Mouse (Mus musculus): ENCODE measurements around the gene Gsk3b.
"Not testable (repeated sequence)": the region's sequence is repeated elsewhere in the genome, so short reads cannot be mapped to it uniquely, and the experiment has no call there.

Gsk3b gene

DNA sequence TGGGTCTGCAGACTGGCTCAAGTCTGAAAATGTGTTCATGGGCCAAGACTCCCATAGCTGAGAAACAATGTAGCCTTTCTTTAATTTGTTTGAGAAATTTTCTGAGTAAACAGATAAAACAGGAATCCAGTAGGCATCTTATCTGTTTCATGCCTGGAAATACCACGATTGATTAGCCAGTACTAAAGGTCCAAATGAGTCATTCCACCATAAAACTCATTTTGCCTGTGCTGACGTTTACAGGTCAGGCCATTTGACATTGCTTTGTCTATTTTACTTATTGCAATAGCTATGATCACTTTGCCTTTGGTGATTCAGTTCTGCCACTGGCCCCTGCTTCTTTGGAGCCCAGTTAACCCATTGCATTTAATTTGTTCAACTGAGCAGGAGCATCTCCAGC lies 11.8 kb downstream of the Gsk3b start:
- DNase-seq (ENCODE audit: extremely low spot score, low spot score): no peak

GRCm38 (mm10) chr16:38105453-38105852 lies 16.7 kb downstream of the Gsk3b start:
- no peak for DNase-seq (ENCODE audit: extremely low spot score, low spot score)

GRCm38 (mm10) chr16:38106542-38106941 lies 17.7 kb downstream of the Gsk3b start:
- no peak for DNase-seq (ENCODE audit: extremely low spot score, low spot score)

GRCm38 (mm10) chr16:38110001-38110400 lies 21.2 kb downstream of the Gsk3b start:
- no peak for DNase-seq (ENCODE audit: extremely low spot score, low spot score)

- no peak for DNase-seq (ENCODE audit: extremely low spot score, low spot score)
Observed at GRCm38 (mm10) chr16:38110575-38110974, 21.8 kb downstream of the Gsk3b start.

- DNase-seq (ENCODE audit: extremely low spot score, low spot score): no peak
Observed at GRCm38 (mm10) chr16:38114074-38114473, 25.3 kb downstream of the Gsk3b start.

- not testable (repeated sequence) for DNase-seq (ENCODE audit: extremely low spot score, low spot score)
Observed at GRCm38 (mm10) chr16:38117909-38118308, 29.1 kb downstream of the Gsk3b start.

DNA sequence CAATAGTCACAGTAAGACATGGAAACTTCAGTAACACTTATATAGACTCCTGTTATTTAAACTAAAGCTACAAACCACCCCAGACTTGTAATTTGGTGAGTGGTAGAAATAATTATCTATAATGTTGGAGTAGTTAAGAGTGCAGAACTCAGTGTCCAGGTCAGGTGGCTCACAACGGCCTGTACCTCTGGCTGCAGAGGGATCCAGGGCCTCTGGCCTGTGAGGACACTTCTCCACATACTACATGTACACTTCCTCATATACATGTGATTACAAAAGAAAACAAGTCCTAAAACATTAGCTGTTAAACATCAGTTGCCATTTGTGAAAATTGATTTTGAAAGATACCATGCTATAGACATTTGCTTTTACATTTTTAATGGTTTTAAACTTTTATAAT lies 29.9 kb downstream of the Gsk3b start:
- DNase-seq (ENCODE audit: extremely low spot score, low spot score): no peak

- no peak for DNase-seq (ENCODE audit: extremely low spot score, low spot score)
Observed at GRCm38 (mm10) chr16:38119286-38119685, 30.5 kb downstream of the Gsk3b start.

DNA sequence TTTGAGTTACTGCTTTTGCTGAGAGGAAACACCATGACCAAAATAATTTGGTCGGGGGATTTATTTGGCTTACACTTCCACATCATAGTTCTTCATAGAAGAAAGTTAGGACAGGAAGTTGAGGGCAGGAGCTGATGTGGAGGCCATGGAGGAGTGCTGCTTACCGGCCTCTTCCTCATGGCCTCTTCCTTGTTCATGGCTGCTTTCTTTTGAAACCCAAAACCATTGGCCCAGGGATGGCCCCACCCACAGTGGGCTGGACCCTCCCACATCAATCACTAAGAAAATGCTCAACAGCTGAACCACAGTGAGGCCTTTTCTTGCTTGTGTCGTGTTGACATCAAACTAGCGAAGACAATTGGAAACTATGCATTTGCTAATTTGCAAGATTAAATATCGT lies 40.4 kb downstream of the Gsk3b start:
- DNase-seq (ENCODE audit: extremely low spot score, low spot score): no peak

DNA sequence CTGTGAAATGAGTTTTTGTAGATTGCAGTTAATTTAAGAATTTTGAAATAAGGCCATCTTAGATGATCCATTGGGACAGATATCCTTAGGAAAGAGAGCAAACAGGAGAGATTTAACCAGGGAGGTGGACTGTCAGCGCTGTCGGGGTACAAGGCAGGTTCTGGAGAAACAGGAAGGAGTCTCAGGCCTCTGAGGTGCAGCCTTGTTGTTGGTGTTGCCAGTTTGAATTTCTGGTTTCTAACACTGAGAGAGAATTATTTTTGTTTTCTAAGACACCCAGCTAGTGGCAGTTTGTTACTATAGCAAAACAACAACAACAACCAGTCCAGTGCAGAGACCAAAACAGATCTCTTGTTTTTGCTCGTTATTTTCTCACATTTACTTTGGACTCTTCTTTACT lies 42.2 kb downstream of the Gsk3b start:
- DNase-seq (ENCODE audit: extremely low spot score, low spot score): no peak

- no peak for DNase-seq (ENCODE audit: extremely low spot score, low spot score)
Observed at GRCm38 (mm10) chr16:38131756-38132155, 43.0 kb downstream of the Gsk3b start.

GRCm38 (mm10) chr16:38132210-38132609 lies 43.4 kb downstream of the Gsk3b start:
- DNase-seq (ENCODE audit: extremely low spot score, low spot score): no peak

DNA sequence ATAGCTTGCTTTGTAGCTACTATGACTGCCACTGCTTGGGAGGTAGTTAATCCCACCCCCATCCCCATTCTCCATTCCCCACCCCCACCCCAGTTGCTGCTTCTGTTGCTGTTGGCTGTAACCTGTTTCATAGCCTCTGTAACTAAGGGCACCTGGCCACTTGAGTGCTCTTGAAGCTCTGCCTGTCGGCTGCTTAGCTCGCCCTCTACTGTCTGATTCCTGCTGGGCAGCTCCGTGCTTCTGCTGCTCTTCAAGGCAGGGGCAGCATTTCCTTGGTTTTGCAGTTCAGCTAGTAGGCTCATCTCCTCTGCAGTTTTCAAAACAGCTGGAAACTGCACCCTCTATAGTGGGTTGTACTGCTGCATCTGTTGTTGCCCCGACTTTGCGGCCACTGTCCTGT lies 48.5 kb downstream of the Gsk3b start:
- no peak for DNase-seq (ENCODE audit: extremely low spot score, low spot score)

GRCm38 (mm10) chr16:38144898-38145297 lies 56.1 kb downstream of the Gsk3b start:
- DNase-seq (ENCODE audit: extremely low spot score, low spot score): no peak

DNA sequence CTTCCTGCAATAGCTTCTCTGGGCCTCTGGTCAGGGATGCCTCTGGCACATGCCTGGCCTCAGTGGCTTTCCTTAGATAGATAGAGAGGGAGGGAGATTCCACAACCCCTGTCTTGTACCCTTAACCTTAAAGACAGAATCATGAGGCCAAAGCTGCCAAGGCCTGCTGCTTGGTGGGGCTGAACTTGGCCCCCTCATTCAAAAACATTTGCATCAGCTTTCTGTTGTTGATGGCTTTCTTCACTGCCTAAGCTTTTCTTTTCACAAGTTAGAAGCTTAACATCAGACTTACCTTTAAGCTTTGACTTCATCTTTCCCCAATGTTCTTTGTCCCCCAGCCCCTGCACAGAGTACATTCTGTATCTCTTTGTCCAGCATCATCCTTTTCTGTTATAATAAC lies 61.8 kb downstream of the Gsk3b start:
- DNase-seq (ENCODE audit: extremely low spot score, low spot score): no peak

- DNase-seq (ENCODE audit: extremely low spot score, low spot score): no peak
Observed at GRCm38 (mm10) chr16:38157854-38158622, 69.2 kb downstream of the Gsk3b start.

- no peak for DNase-seq (ENCODE audit: extremely low spot score, low spot score)
Observed at GRCm38 (mm10) chr16:38162019-38162418, 73.2 kb downstream of the Gsk3b start.

- DNase-seq (ENCODE audit: extremely low spot score, low spot score): no peak
Observed at GRCm38 (mm10) chr16:38164811-38165591, 76.2 kb downstream of the Gsk3b start.

GRCm38 (mm10) chr16:38168971-38169370 lies 80.2 kb downstream of the Gsk3b start:
- no peak for DNase-seq (ENCODE audit: extremely low spot score, low spot score)

DNA sequence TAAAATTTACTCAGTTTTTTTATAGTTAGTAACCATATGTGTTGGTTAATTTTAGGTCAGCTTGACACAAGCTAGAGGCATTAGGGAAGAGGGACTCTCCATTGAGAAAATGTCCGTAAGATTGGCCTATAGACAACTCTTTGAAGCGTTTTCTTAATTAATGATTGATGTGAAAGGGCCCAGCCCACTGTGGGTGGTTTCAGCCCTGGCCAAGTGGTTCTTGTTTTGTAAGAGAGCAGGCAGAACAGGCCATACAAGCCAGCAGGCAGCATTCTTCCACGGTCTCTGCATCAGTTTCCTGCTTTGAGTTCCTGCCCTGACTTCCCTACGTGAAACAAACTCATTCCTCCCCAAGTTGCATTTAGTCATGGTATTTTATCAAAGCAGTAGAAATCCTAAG lies 90.3 kb downstream of the Gsk3b start:
- DNase-seq (ENCODE audit: extremely low spot score, low spot score): no peak

GRCm38 (mm10) chr16:38181421-38181820 lies 92.6 kb downstream of the Gsk3b start:
- DNase-seq (ENCODE audit: extremely low spot score, low spot score): no peak
